Mouse (Mus musculus): ENCODE measurements at regions not wholly inside any gene's neighbourhood (a gene's known extent, or its start where the extent isn't known, plus 50 kb on each side); places are given as distances from the start of the nearest gene placed in this dataset.

DNA sequence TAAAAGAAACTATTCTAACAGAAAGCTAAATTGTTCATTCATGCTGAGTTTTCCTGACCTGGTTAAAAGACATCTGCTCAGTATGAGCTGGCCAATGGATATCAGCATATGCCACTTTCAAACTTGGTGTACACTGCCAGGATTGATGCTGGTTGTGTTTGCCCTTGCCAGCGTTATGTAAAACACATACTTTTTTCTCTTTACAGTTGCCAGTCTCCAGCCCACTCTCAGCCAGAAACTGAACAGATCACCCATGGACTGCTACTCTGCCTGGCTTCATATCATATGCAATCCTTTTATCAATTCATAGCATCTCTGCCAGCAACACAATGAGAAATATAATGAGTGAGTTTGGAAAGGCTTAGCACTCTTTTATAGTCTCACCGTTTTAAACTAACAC lies 940.7 kb upstream of the Epha6 start:
- H3K4me1 ChIP-seq = no peaks in the 10 kb centered on the region
- WGBS = 43% methylated on average over 2 of the region's 2 CpGs
- H3K4me3 ChIP-seq = no peak overlapping the region
- no peak overlapping the region for H3K27ac ChIP-seq (replicated peaks)
- no peak overlapping the region for H3K4me2 ChIP-seq (replicated peaks)
- H3K9ac ChIP-seq (replicated peaks) = no peak overlapping the region
- ATAC-seq (replicated peaks) = peak; percentile 90
- H3K36me3 ChIP-seq = no peaks in the 10 kb centered on the region
- no peaks in the 10 kb centered on the region for H3K9me3 ChIP-seq
- no peaks in the 10 kb centered on the region for H3K27me3 ChIP-seq

DNA sequence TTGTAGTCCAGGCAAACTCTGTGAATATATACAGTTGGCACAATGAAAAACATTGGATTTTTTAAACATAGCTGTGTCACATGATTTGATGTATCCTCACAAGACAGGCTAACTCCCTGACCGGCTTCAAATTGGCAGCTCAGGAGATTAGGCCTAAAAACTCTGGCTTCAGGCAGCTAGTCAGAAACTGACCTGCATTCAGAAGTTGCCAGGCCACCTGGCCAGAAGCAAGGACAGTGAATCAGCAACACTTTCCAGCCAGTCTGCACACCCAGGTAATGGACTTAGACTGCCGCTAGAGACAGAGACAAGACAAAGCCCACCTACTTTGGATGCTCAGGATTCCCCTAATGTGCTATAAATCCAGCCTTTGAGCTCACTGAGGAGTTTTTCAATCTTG lies 929.4 kb upstream of the Epha6 start:
- no peak for ATAC-seq (replicated peaks)
- Histone ChIP-seq H3K4me3 (no peak overlapping the region), H3K27me3 (no peaks in the 10 kb centered on the region), H3K9me3 (no peaks in the 10 kb centered on the region), H3K4me1 (no peaks in the 10 kb centered on the region), H3K36me3 (no peaks in the 10 kb centered on the region), H3K4me2 (replicated peaks) (no peak overlapping the region), H3K27ac (replicated peaks) (no peak overlapping the region), H3K9ac (replicated peaks) (no peak overlapping the region)
- WGBS = 86% methylated on average over 2 of the region's 2 CpGs

All from forebrain, embryonic 15.5 days (tissue).